Mouse (Mus musculus) limb, embryonic 10.5 days (tissue): ENCODE measurements around the gene Tipin. TPM values are rescaled to one million over a fixed set of nuclear protein-coding genes. Genes with fewer than 3 reads are reported as not detected.
"Not testable (repeated sequence)": the region's sequence is repeated elsewhere in the genome, so short reads cannot be mapped to it uniquely, and the experiment has no call there.

Experiments used
- DNase-seq: peaks from one replicate; pipeline ENCODE4 v3.0.0-alpha.2; 2017; ENCODE audit warnings: low spot score
- H3K27ac ChIP-seq: fragments of 300-500 bp; sonication (generic); 2 replicates; pipeline ENCODE4 v1.5.1; 2016; ENCODE audit warnings: mild to moderate bottlenecking
- H3K27me3 ChIP-seq: fragments of 300-500 bp; sonication (generic); 2 replicates; pipeline ENCODE4 v1.6.1; 2016; ENCODE audit warnings: low read depth, mild to moderate bottlenecking; ENCODE audit not compliant: poor library complexity, severe bottlenecking
- H3K36me3 ChIP-seq: fragments of 300-500 bp; sonication (generic); 2 replicates; pipeline ENCODE4 v1.6.1; 2016; ENCODE audit warnings: mild to moderate bottlenecking, moderate library complexity
- H3K4me1 ChIP-seq: fragments of 300-500 bp; sonication (generic); 2 replicates; pipeline ENCODE4 v1.6.1; 2016
- H3K4me3 ChIP-seq: fragments of 300-500 bp; sonication (generic); 2 replicates; pipeline ENCODE4 v1.5.1; 2016; ENCODE audit warnings: mild to moderate bottlenecking, moderate library complexity
- H3K9me3 ChIP-seq: fragments of 300-500 bp; sonication (generic); replicated peaks from 2 replicates; pipeline ENCODE4 v1.6.1; 2016; ENCODE audit warnings: mild to moderate bottlenecking
- WGBS: fragments of 180-500 bp; shearing (Covaris S2); methylation state at CpG from one replicate; pipeline ENCODE4 v1.1.7; 2016; 5-methylcytosine and 5-hydroxymethylcytosine counted together
- polyA plus RNA-seq: library from polyadenylated mRNA; unstranded; fragments of >200 nt; fragmentation: Nextera tagmentation; extraction: Ambion mirVana; gene quantifications from 2 replicates; pipeline ENCODE4 v1.2.1, GENCODE M21; 2016

The Tipin gene
- polyA plus RNA-seq, 1 experiment from 2014 or later = 299 TPM

DNA sequence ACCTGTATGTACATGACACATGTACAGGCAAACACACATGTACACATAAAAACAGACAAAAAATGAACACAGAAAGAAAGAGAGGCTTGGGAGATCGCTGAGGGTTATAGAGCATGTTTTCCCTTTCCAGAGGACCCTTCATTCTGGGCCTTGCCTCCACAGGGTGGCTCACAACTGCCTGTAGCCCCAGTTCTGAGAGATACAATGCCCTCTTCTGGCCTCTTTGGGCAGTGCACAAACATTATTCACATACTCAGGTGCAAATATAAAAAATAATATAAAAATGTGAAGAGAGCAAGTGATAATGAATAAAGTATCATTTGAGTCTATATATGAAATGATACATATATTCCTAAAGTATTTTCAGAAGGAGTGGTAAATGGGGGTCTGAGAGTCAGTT is 6.5 kb upstream of the Tipin start:
- DNase-seq = no peak

DNA sequence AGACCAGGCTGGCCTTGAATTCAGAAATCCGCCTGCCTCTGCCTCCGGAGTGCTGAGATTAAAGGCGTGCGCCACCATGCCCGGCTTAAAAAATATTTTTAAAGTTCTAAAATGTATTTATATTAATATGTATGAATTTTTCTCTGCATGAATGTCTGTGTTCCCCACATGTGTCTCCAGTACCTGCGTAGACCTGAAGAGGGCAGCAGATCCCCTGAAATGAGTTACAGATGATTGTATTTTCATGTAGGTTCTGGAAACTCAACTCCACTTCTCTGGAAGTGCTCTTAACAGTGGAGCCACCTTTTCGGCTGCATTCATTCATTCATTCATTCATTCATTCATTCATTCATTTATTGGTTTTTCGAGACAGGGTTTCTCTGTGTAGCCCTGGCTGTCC is 3.7 kb upstream of the Tipin start:
- no peak overlapping the region for H3K27ac ChIP-seq
- H3K9me3 ChIP-seq = no peaks in the 10 kb centered on the region
- H3K4me3 ChIP-seq = no peak overlapping the region
- no peaks in the 10 kb centered on the region for H3K27me3 ChIP-seq
- DNase-seq = peak; percentile 79
- 73% methylated on average over 8 of the region's 8 CpGs for WGBS
- H3K36me3 ChIP-seq = no peaks in the 10 kb centered on the region
- peaks cover 5% of the 10 kb centered on the region for H3K4me1 ChIP-seq

More for the DNA sequence above, 6.5 kb upstream of the Tipin start:
- H3K27ac ChIP-seq = no peak overlapping the region
- H3K9me3 ChIP-seq = no peaks in the 10 kb centered on the region
- no peaks in the 10 kb centered on the region for H3K36me3 ChIP-seq
- H3K4me3 ChIP-seq = no peak overlapping the region
- H3K4me1 ChIP-seq = no peaks in the 10 kb centered on the region
- WGBS = 62% methylated on average over 1 of the region's 1 CpGs
- H3K27me3 ChIP-seq = no peaks in the 10 kb centered on the region

DNA sequence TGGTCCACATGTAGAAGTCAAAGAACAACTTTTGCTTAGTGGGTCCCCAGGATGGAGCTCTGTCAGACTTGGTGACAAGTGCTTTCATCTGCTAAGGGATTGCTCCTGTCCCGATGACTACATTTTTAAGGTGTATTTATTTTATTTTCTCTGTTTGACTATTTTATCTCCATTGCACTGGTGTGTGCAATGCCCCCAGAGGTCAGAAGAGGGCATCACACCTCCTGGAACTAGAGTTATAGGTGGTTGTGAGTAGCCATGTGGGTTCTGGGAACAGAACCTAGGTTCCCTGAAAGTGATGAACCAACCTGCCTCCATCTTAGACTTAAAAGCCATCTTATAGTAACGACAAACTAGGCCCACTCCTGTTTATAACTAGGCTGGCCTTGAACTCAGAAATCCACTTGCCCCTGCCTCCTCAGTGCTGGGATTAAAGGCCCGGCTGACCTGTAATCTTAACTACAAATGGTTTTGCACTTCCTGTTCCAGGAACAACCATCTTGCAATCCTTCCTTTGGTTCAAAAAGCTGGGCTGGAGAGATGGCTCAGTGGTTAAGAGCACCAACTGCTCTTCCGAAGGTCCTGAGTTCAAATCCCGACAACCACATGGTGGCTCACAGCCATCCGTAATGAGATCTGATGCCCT is 2.6 kb upstream of the Tipin start:
- H3K36me3 ChIP-seq = peaks cover 7% of the 10 kb centered on the region
- H3K4me1 ChIP-seq = peaks cover 6% of the 10 kb centered on the region
- H3K27me3 ChIP-seq = no peaks in the 10 kb centered on the region
- no peak overlapping the region for H3K27ac ChIP-seq
- no peaks in the 10 kb centered on the region for H3K9me3 ChIP-seq
- 93% methylated on average over 6 of the region's 6 CpGs for WGBS
- no peak overlapping the region for H3K4me3 ChIP-seq
- DNase-seq = no peak

- no peak for DNase-seq
- H3K4me1 ChIP-seq = peaks cover 6% of the 10 kb centered on the region
- no peaks in the 10 kb centered on the region for H3K9me3 ChIP-seq
- peaks cover 28% of the 10 kb centered on the region for H3K36me3 ChIP-seq
- H3K4me3 ChIP-seq = peak overlapping the region; percentile 76
- no peaks in the 10 kb centered on the region for H3K27me3 ChIP-seq
- WGBS = 0% methylated on average over 24 of the region's 24 CpGs
- peak overlapping the region; percentile 98 for H3K27ac ChIP-seq
These were observed 399 bp downstream of the Tipin start for GRCm38 (mm10) chr9:64281781-64282178.

- Histone ChIP-seq H3K4me3 (peak overlapping the region; percentile 76), H3K36me3 (peaks cover 35% of the 10 kb centered on the region), H3K27me3 (no peaks in the 10 kb centered on the region), H3K4me1 (peaks cover 6% of the 10 kb centered on the region), H3K27ac (peak overlapping the region; percentile 98), H3K9me3 (no peaks in the 10 kb centered on the region)
- WGBS = 75% methylated on average over 5 of the region's 5 CpGs
- no peak for DNase-seq
These were observed 1.1 kb downstream of the Tipin start for GRCm38 (mm10) chr9:64282404-64282987.

DNA sequence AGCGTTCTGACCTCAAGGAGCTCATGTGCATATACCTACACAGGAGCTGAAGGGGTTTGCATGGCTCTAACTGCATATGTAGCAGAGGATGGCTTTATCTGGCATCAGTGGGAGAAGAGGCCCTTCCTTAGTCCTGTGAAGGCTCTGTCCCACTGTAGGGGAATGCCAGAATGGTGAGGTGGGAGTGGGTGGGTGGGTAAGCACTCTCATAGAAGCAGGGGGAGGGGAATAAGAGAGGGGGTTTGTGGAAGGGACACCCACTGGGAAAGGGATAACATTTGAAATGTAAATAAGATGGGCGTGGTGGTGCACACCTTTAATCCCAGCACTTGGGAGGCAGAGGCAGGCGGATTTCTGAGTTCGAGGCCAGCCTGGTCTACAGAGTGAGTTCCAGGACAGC is 21.7 kb downstream of the Tipin start:
- H3K4me1 ChIP-seq, H3K9me3 ChIP-seq, DNase-seq, H3K27ac ChIP-seq, H3K4me3 ChIP-seq, H3K27me3 ChIP-seq: not testable (repeated sequence)
- H3K36me3 ChIP-seq = peaks cover 98% of the 10 kb centered on the region
- 93% methylated on average over 4 of the region's 4 CpGs for WGBS

GRCm38 (mm10) chr9:64306476-64307312 is 25.3 kb downstream of the Tipin start:
- Histone ChIP-seq H3K27ac (no peak overlapping the region), H3K4me3 (no peak overlapping the region), H3K27me3 (no peaks in the 10 kb centered on the region), H3K36me3 (peaks cover 90% of the 10 kb centered on the region), H3K9me3 (no peaks in the 10 kb centered on the region), H3K4me1 (no peaks in the 10 kb centered on the region)
- WGBS = 87% methylated on average over 6 of the region's 6 CpGs
- DNase-seq = no peak

GRCm38 (mm10) chr9:64310996-64311785 is 29.8 kb downstream of the Tipin start:
- DNase-seq = no peak
- H3K4me1 ChIP-seq = 0 out of 2 replicates have a peak, but pooled peaks cover 5% of the 10 kb centered on the region
- no peaks in the 10 kb centered on the region for H3K27me3 ChIP-seq
- H3K9me3 ChIP-seq = no peaks in the 10 kb centered on the region
- 74% methylated on average over 16 of the region's 16 CpGs for WGBS
- no peak overlapping the region for H3K27ac ChIP-seq
- no peak overlapping the region for H3K4me3 ChIP-seq
- peaks cover 63% of the 10 kb centered on the region for H3K36me3 ChIP-seq

GRCm38 (mm10) chr9:64312128-64312527 is 30.7 kb downstream of the Tipin start:
- Histone ChIP-seq H3K9me3 (no peaks in the 10 kb centered on the region), H3K4me1 (0 out of 2 replicates have a peak, but pooled peaks cover 5% of the 10 kb centered on the region), H3K4me3 (no peak overlapping the region), H3K27me3 (no peaks in the 10 kb centered on the region), H3K27ac (no peak overlapping the region), H3K36me3 (peaks cover 61% of the 10 kb centered on the region)
- WGBS = 45% methylated on average over 1 of the region's 1 CpGs
- no peak for DNase-seq

- no peak for DNase-seq
- no peak overlapping the region for H3K27ac ChIP-seq
- H3K36me3 ChIP-seq = peaks cover 65% of the 10 kb centered on the region
- no peaks in the 10 kb centered on the region for H3K9me3 ChIP-seq
- no peaks in the 10 kb centered on the region for H3K27me3 ChIP-seq
- H3K4me1 ChIP-seq = 0 out of 2 replicates have a peak, but pooled peaks cover 5% of the 10 kb centered on the region
- H3K4me3 ChIP-seq = no peak overlapping the region
- 96% methylated on average over 6 of the region's 6 CpGs for WGBS
These were observed 33.3 kb downstream of the Tipin start for GRCm38 (mm10) chr9:64314696-64315095.

DNA sequence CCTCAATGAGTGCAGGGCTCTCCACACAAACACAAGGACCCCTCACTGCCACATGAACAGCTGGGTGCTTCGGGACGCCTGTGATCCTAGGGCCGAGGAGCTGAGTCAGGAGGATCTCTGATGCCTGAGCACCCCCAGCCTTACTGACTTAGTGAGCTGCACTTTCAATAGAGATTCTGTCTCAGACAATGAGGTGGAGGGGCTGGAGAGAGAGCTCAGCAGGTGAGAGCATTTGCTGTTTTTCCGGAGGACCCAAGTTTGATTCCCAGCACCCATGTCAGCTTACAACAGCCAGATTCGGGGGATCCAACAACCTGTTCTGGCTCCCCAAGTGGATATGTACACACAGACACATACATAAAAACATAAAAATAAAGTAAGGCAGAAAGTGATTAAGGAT is 35.6 kb downstream of the Tipin start:
- H3K36me3 ChIP-seq = peaks cover 71% of the 10 kb centered on the region
- no peak for DNase-seq
- WGBS = 96% methylated on average over 5 of the region's 5 CpGs
- H3K27ac ChIP-seq = no peak overlapping the region
- H3K4me1 ChIP-seq = 0 out of 2 replicates have a peak, but pooled peaks cover 5% of the 10 kb centered on the region
- no peaks in the 10 kb centered on the region for H3K27me3 ChIP-seq
- no peak overlapping the region for H3K4me3 ChIP-seq
- H3K9me3 ChIP-seq = no peaks in the 10 kb centered on the region

DNA sequence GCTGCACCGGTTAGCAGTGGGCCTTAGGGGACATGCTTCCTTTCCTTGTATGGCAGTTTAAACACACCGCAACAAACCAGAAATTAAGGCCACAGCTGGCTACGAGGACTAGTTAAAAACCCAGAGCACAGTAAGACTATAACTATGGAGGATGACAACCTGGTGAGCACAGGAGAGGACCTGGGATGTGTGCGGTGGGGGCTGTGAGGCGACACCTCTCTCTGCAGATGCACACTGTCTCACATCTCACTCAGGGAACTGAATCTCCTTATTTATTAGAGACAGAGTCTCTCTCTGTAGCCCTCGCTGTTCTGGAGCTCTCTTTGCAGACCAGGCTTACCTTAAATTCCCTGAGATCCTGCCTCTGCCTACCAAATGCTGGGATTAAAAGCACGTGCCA is 42.6 kb downstream of the Tipin start:
- DNase-seq = no peak
- Histone ChIP-seq H3K27me3 (no peaks in the 10 kb centered on the region), H3K9me3 (no peaks in the 10 kb centered on the region), H3K36me3 (peaks cover 86% of the 10 kb centered on the region), H3K4me3 (no peak overlapping the region), H3K27ac (no peak overlapping the region), H3K4me1 (no peaks in the 10 kb centered on the region)
- 91% methylated on average over 7 of the region's 7 CpGs for WGBS
